Mouse (Mus musculus) spleen, adult 2 months (tissue): ENCODE measurements at regions not wholly inside any gene's neighbourhood (a gene's known extent, or its start where the extent isn't known, plus 50 kb on each side); places are given as distances from the start of the nearest gene placed in this dataset.

Experiments
- CTCF ChIP-seq: fragments of 200-500 bp; IDR thresholded peaks from 2 replicates; pipeline ENCODE4 v1.5.1; 2011; ENCODE audit warnings: mild to moderate bottlenecking, inconsistent platforms; ENCODE audit not compliant: insufficient read depth, insufficient read length, insufficient replicate concordance; ENCODE audit errors: extremely low read depth
- POLR2A ChIP-seq: fragments of 200-500 bp; IDR thresholded peaks from 2 replicates; pipeline ENCODE4 v1.6.1; 2011; ENCODE audit warnings: low read depth, low read length, inconsistent platforms

- TF ChIP-seq POLR2A (no peak), CTCF (no peak)
These were observed 279.8 kb downstream of the Rps24 start for GRCm38 (mm10) chr14:24766690-24767089.
